Mouse (Mus musculus): Measurements from ENCODE around the gene Wdr92.

DNA sequence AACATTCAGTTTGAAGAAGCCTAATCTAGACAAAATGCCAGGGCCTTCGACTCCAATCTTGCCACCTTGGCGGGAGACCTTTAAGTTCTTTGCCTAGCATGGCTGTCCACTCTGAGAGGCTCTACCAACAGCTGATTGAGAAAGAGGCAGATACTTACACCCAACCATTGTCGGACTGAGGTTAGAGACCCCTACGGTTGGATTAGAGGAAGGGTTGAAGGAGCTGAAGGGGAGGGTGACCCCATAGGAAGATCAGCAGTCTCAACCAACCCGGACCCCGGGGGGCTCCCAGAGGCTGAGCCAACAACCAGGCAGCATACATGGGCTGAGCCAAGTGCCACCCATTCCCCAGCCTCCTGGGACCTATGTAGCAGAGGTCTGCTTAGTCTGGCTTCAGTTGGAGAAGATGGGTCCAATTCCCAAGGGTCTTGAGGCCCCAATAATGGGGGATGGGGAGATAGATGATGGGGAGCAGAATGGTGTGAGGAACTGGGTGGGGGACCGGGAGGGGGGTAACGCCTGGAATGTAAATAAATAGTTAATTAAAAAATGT is 75.0 kb downstream of the Wdr92 start:
- TF ChIP-seq CTCF (IDR thresholded peaks at IDR 0.05; ENCODE audit: borderline replicate concordance, extremely low read depth, insufficient read depth, insufficient read length) (no peak), POLR2A (IDR thresholded peaks at IDR 0.05; ENCODE audit: borderline replicate concordance, extremely low read depth, insufficient read depth, insufficient read length, poor library complexity, severe bottlenecking) (no peak)
